Mouse (Mus musculus) heart, embryonic 16.5 days (tissue): Measurements from ENCODE around the gene Gm8926. TPM values are rescaled to one million over a fixed set of nuclear protein-coding genes. Genes with fewer than 3 reads are reported as not detected.
"Not testable (repeated sequence)": the region's sequence is repeated elsewhere in the genome, so short reads cannot be mapped to it uniquely, and the experiment has no call there.

Source experiments
- ATAC-seq: fragments of 200-750 bp; cut with Nextera tagmentation; replicated peaks from 2 replicates; pipeline ENCODE4 v1.8.0; 2017; ENCODE audit warnings: moderate number of reproducible peaks; ENCODE audit not compliant: insufficient read depth, low FRiP score; ENCODE audit errors: extremely low read depth
- H3K27ac ChIP-seq: fragments of 300-500 bp; sonication (generic); 2 replicates; pipeline ENCODE4 v1.5.1; 2014; ENCODE audit warnings: mild to moderate bottlenecking, low read length, control low read depth, moderate library complexity
- H3K27me3 ChIP-seq: fragments of 300-500 bp; sonication (generic); 2 replicates; pipeline ENCODE4 v1.6.1; 2014; ENCODE audit warnings: low read length, mixed read lengths; ENCODE audit not compliant: control insufficient read depth, insufficient read depth
- H3K36me3 ChIP-seq: fragments of 300-500 bp; sonication (generic); 2 replicates; pipeline ENCODE4 v1.6.1; 2014; ENCODE audit not compliant: control insufficient read depth, insufficient read depth
- H3K4me1 ChIP-seq: fragments of 300-500 bp; sonication (generic); 2 replicates; pipeline ENCODE4 v1.6.1; 2014; ENCODE audit warnings: low read length, mixed read lengths; ENCODE audit not compliant: control insufficient read depth, insufficient read depth
- H3K4me2 ChIP-seq: fragments of 300-500 bp; sonication (generic); 2 replicates; pipeline ENCODE4 v1.6.1; 2014; ENCODE audit warnings: low read depth, mild to moderate bottlenecking, control low read depth, low read length
- H3K4me3 ChIP-seq: fragments of 300-500 bp; sonication (generic); 2 replicates; pipeline ENCODE4 v1.5.1; 2014; ENCODE audit warnings: mild to moderate bottlenecking, control low read depth, low read length
- H3K9ac ChIP-seq: fragments of 300-500 bp; sonication (generic); 2 replicates; pipeline ENCODE4 v1.6.1; 2014; ENCODE audit warnings: low read length, control low read depth
- H3K9me3 ChIP-seq: fragments of 300-500 bp; sonication (generic); replicated peaks from 2 replicates; pipeline ENCODE4 v1.6.1; 2016; ENCODE audit warnings: low read length; ENCODE audit not compliant: control insufficient read depth
- WGBS: fragments of 180-500 bp; shearing (Covaris S2); extraction: QIAGEN DNeasy Blood & Tissue Kit; methylation state at CpG from one replicate; pipeline ENCODE4 v1.1.7; 2014; 5-methylcytosine and 5-hydroxymethylcytosine counted together
- polyA plus RNA-seq: library from polyadenylated mRNA; unstranded; fragments of >200 nt; fragmentation: Nextera tagmentation; extraction: Ambion mirVana; gene quantifications from 2 replicates; pipeline ENCODE4 v1.2.1, GENCODE M21; 2015

The Gm8926 gene
- polyA plus RNA-seq, result not detected in 2 replicates

DNA sequence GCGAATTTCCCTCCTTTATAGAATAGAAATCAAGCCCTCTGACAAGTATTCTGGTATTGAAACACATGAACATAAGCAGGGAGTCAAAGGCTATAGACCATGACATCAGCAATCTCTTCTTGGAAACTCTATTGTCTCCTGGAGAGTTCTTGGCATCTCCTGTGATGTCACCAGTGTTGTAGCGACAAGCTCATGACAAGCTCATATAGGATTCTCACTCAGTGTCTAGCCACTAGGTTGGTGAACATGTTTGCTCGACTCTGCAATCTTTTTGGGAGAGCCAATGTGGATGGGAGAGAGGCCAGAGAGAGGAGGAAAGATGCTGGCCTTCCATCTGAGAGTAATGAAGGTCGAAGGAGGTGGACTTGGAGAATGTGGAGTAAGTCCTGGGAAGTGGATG lies at the start of gene Gm8926:
TSS of gene Gm8926 (plus strand) at position 301 of the 400 bp plus-strand sequence.
- H3K36me3 ChIP-seq, H3K9ac ChIP-seq, H3K4me2 ChIP-seq, H3K4me3 ChIP-seq, ATAC-seq, H3K27me3 ChIP-seq, H3K4me1 ChIP-seq, H3K9me3 ChIP-seq, H3K27ac ChIP-seq: not testable (repeated sequence)
- WGBS, result 36% methylated on average over 1 of the region's 4 CpGs

Other genes with a start within 250 kb of the Gm8926 start
- not detected in 2 replicates for gene Gm6460, start 175.6 kb upstream of the Gm8926 start, polyA plus RNA-seq
- gene Gm8922, start 88.6 kb upstream of the Gm8926 start, polyA plus RNA-seq, result not detected in 2 replicates
- not detected in 2 replicates for gene Gm6465, start 75.0 kb downstream of the Gm8926 start, polyA plus RNA-seq
- not detected in 2 replicates for gene 4933402N22Rik, start 147.5 kb downstream of the Gm8926 start, polyA plus RNA-seq